Mouse (Mus musculus): ENCODE results near the gene Slc9a4. TPM values are rescaled to one million over a fixed set of nuclear protein-coding genes. Genes with fewer than 3 reads are reported as not detected.

Gene Slc9a4
- polyA plus RNA-seq, 1 experiment: 0.20 TPM

GRCm38 (mm10) chr1:40671490-40671889, 91.6 kb downstream of the Slc9a4 start:
- H3K4me3 ChIP-seq (replicated peaks; ENCODE audit: insufficient read depth, low read depth, low read length): no peak overlapping the region

GRCm38 (mm10) chr1:40677306-40677705, 97.4 kb downstream of the Slc9a4 start:
- Histone ChIP-seq H3K4me1 (ENCODE audit: control insufficient read depth, insufficient read depth, low read length) (no peaks in the 10 kb centered on the region), H3K4me3 (replicated peaks; ENCODE audit: insufficient read depth, low read depth, low read length) (no peak overlapping the region), H3K27me3 (ENCODE audit: control insufficient read depth, insufficient read depth, low read length) (no peaks in the 10 kb centered on the region), H3K27ac (ENCODE audit: insufficient read depth, low read length) (no peak overlapping the region)
- WGBS: 45% methylated on average over 5 of the region's 5 CpGs
- DNase-seq: no peak
- TF ChIP-seq POLR2A (IDR thresholded peaks at IDR 0.05; ENCODE audit: borderline replicate concordance, insufficient read depth, low read length): no peak
- TF ChIP-seq CTCF (IDR thresholded peaks at IDR 0.05; ENCODE audit: borderline replicate concordance, insufficient read depth, low read depth, low read length): no peak

More at GRCm38 (mm10) chr1:40671490-40671889, 91.6 kb downstream of the Slc9a4 start:
- TF ChIP-seq POLR2A (IDR thresholded peaks at IDR 0.05; ENCODE audit: borderline replicate concordance, insufficient read depth, low read length) (no peak), CTCF (IDR thresholded peaks at IDR 0.05; ENCODE audit: borderline replicate concordance, insufficient read depth, low read depth, low read length) (no peak)
- no peak overlapping the region for H3K27ac ChIP-seq (ENCODE audit: insufficient read depth, low read length)
- no peaks in the 10 kb centered on the region for H3K27me3 ChIP-seq (ENCODE audit: control insufficient read depth, insufficient read depth, low read length)
- DNase-seq: no peak
- no peaks in the 10 kb centered on the region for H3K4me1 ChIP-seq (ENCODE audit: control insufficient read depth, insufficient read depth, low read length)
- 98% methylated on average over 4 of the region's 4 CpGs for WGBS

Other genes starting within 250 kb of the Slc9a4 start
- 0.05 and 0.33 TPM in 2 replicates for gene Il1rl1, start 150.5 kb upstream of the Slc9a4 start, polyA plus RNA-seq (2012; rRNA removed)
- 0.02 TPM in 1 of 2 replicates, not detected in the other for gene Il18r1, start 114.5 kb upstream of the Slc9a4 start, polyA plus RNA-seq (2012; rRNA removed)
- 0.03 and 0.08 TPM in 2 replicates for gene Il18rap, start 64.7 kb upstream of the Slc9a4 start, polyA plus RNA-seq (2012; rRNA removed)
- 0.92 and 1.4 TPM in 2 replicates for gene Slc9a2, start 100.5 kb downstream of the Slc9a4 start, polyA plus RNA-seq (2012; rRNA removed)
- 2.9 TPM in 2 replicates for gene Mfsd9, start 210.6 kb downstream of the Slc9a4 start, polyA plus RNA-seq (2012; rRNA removed)
- 0.19 and 0.23 TPM in 2 replicates for gene Tmem182, start 225.5 kb downstream of the Slc9a4 start, polyA plus RNA-seq (2012; rRNA removed)